Mouse (Mus musculus) cerebellum, adult 9-11 months (tissue): Measurements from ENCODE around the gene P4ha1.
"Not testable (repeated sequence)": the region's sequence is repeated elsewhere in the genome, so short reads cannot be mapped to it uniquely, and the experiment has no call there.

Experiments used
- DNase-seq: peaks from one replicate; pipeline ENCODE4 v3.0.0; 2022

Gene P4ha1

GRCm38 (mm10) chr10:59323100-59323487 lies at the start of gene P4ha1:
Gene P4ha1 (plus strand): TSS chr10:59323296.
- DNase-seq = peak; percentile 100

DNA sequence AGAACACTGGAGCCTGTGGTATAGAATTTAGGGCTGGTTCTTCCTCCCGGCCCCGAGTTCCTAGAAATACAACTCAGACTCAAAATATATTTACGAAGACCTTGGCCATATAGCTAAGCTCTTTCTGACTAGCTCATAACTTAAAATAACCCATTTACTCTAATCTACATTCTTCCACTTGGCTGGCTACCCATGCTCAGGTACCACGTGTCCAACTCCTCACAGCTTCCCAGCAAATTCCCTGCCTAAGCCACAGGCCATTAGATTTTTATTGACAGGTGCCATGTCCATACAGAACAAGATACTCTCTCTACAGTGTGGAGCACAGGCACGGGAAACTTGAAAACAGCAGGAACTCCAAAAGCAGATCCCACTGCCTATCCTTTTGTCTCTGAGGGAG lies 47.4 kb upstream of the P4ha1 start:
- DNase-seq = no peak

GRCm38 (mm10) chr10:59277116-59277515 lies 46.0 kb upstream of the P4ha1 start:
- DNase-seq = no peak

- DNase-seq = no peak
These were observed 45.2 kb upstream of the P4ha1 start for GRCm38 (mm10) chr10:59277729-59278475.

- DNase-seq = no peak
These were observed 39.9 kb upstream of the P4ha1 start for GRCm38 (mm10) chr10:59283164-59283563.

GRCm38 (mm10) chr10:59283749-59284148 lies 39.3 kb upstream of the P4ha1 start:
- no peak for DNase-seq

DNA sequence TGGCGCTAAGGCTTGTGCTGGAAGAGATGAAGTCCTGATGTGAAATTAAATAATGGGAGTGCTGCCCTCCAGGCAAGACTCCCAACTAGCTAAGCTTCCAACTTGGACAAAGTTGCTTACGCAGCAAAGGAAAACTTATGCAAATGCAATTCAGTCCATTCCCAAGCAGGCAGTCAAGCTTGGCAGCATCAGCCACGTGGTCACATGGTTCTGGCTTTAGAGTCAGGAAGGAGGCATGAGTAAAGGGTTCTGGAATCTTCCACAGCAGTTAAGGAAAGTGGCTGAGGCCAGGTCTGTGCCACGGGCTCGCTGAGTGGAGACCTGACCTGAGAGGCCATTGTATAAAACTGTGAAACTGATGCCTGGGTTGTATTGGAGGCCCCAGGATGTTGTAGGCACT lies 37.6 kb upstream of the P4ha1 start:
- DNase-seq = peak; percentile 17

DNA sequence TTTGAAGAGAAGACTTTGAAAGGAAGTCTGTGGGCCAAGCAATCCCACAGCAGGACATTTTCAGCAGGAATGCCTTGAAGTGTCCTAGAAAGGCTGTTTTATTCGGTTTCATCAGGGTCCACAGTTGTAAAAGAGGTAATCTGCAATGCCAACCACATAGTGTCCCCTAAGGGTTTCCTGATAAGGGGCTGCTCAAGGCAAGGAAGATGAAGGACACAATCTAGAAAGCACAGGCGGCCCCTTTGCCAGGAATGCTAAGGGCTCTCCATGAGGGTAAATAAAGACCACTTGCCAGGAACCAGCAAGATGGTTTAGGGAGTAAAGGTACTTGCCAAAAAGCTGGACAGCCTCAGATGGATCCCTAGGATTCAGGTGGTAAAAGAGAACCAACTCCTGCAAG lies 35.8 kb upstream of the P4ha1 start:
- DNase-seq = no peak

DNA sequence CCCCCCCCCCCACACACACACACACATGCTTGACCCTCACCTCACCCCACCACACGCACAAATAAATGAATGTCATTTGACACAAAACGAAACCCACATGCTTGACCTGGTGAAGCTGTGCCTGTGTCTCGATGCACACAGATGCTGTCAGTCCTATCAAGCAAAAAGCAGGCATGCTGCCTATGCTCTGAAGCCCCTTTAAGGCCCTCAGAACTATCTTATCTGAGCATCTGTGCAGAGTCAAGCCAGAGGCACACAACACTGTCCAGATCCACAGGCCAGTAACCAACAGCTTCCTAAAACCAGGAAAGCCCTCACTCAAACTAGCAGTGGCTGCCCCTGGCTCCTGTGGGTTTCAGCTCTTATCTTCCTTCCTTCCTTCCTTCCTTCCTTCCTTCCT lies 35.4 kb upstream of the P4ha1 start:
- DNase-seq = no peak

DNA sequence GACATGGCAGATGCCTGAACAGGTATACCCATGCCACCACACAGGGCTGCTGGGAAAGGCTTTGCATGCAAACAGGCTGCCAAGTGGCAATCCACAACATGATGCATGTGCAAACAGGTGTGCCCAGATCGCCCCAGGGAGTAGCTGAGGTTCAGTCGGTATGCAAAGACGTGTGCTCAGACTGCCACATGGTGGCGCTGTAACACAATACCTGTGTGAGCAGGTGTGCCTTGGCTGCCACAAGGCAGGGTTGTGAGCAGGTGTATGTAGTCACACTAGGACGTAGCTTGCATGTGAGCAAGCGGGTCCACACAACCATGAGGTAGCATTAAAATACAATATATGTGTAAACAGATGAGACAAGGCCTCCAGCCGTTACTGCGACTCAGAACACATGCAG lies 34.0 kb upstream of the P4ha1 start:
- DNase-seq = no peak

DNA sequence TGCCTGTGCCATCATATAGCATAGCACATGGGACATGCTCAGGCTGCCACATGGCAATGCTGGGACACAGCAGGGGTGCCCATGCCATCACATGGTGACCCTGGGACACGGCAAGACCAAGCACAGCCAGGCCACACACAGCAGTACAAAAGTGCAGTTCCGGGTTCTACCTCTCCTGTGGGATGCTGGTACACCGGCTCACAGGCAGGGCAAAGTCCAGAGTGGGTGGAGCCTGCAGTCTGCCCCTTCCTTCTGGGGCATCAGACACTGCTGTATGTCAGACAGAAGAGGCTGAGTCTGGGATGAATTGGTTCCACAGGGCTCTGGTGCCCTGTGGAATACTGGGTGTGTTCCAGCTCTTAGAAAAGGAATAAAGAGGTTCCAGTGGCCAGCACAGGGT lies 31.6 kb upstream of the P4ha1 start:
- DNase-seq = no peak

DNA sequence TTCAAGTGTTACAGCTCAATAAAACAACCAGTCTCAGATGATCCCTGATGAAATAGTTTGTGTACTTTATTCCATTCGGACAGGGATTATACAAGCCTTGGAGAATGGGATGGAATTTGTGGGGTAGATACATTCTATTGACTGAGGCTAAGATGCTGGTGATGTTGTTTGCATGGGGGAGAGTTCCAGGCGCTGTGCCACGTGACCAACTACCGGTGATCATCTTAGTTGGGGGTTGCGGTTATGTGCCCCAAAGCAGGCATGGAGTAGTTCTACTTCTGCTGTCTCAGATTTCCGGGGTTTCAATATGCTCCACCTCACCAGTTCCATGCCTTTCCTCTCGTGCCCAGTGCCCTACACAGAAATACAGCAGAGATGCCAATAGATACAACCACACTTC lies 31.0 kb upstream of the P4ha1 start:
- no peak for DNase-seq

GRCm38 (mm10) chr10:59292558-59292957 lies 30.5 kb upstream of the P4ha1 start:
- DNase-seq = peak; percentile 54

DNA sequence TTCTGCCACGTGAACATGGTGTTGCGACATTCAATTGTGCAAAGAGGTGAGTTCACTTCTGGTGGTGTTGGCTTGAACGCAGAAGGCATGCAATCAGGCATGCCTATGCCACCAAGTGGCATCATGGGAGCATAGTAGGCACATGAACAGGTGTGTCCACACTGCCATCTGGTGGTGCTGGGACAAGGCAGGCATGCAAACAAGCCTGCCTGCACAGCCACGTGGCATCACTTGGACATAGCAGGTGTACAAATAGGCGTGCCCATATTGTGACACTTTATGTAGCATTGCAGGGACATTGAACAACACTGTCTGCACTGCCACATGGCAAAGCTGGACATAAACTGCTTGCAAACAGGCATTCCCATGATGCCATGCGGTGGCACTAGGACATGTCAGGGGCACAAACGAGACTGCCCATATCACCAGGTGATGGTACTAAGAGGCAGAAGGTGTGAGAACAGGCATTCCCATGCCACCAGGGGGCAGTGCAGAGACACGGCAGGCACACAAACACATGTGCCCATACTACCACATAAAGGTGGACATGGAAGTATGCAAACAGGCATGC lies 27.8 kb upstream of the P4ha1 start:
- peak; percentile 44 for DNase-seq

DNA sequence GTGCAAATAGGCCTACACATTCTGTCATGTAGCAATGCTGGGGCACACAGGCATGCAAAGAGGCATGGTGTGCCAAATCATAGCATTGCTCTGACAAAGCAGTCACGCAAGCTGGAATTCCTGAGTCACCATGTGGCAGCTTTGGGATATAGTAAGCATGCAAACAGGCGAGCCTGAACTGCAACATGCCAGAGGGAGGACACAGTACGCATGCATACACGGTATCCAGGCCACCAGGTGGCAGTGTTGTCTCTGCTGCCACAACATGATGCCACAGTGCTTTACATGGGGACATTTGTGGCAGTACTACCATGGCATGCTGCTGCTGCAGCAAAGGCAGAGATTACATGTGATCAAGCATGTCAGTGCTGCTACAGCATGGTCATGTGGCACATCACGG lies 26.8 kb upstream of the P4ha1 start:
- peak; percentile 38 for DNase-seq

DNA sequence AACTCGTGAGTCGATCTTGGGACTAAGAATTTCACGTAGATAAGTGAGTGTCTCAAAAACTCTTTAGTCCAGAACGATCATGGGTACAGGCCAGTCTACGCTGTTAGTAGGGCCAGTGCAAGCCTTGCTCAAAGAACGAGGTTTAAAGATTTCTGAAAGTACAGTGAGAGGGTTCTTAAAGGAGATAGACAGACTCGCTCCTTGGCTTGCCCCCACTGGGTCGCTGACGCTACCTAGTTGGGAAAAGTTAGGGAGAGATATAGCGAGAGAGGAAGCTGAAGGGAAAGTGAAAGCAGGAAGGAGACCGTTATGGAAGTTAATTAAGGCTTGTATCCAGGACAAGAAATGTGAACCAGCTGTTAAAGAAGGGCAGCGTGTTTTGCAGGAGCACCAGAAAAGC lies 20.4 kb upstream of the P4ha1 start:
- not testable (repeated sequence) for DNase-seq

GRCm38 (mm10) chr10:59308993-59309715 lies 13.9 kb upstream of the P4ha1 start:
- no peak for DNase-seq

GRCm38 (mm10) chr10:59310124-59310523 lies 13.0 kb upstream of the P4ha1 start:
- DNase-seq = no peak

GRCm38 (mm10) chr10:59310691-59311457 lies 12.2 kb upstream of the P4ha1 start:
- no peak for DNase-seq

GRCm38 (mm10) chr10:59311881-59312280 lies 11.2 kb upstream of the P4ha1 start:
- DNase-seq = no peak

DNA sequence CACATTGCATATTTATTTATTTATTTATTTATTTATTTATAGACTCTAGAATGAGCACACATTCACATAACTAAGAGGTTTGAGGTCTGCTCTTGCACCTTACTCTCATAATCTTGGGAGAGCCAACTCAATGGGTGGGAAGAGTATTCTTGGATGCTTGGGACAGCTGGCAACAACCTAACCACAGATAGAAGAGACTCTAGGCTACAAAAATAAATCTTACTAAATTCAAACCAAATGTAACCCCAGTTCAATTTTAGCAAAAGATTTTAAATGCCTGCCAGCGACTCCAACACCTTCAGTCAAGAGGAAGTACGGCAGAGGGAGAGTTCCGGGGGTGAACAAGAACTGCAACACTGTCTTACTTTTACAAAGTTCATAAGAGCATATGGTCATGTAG lies 2.0 kb upstream of the P4ha1 start:
- DNase-seq = no peak

DNA sequence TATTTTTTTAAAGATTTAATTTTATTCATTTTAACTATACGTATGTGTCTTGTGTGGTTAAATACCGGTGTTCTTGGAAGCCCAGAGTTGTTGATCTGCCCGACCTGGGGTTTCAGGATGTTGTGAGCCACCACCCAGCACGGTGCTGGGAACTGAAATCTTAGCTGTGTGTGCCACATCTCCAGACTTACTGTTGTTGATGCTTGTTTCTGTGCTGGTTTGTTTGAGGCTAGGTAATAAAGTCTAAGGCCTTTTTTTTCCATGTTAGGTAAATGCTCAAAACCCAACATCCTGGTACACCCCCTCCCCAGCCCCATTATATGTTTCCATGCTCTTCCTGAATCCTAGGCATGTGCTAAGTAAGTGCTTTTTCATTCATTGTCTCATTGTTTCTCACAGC lies 825 bp upstream of the P4ha1 start:
- peak; percentile 13 for DNase-seq

DNA sequence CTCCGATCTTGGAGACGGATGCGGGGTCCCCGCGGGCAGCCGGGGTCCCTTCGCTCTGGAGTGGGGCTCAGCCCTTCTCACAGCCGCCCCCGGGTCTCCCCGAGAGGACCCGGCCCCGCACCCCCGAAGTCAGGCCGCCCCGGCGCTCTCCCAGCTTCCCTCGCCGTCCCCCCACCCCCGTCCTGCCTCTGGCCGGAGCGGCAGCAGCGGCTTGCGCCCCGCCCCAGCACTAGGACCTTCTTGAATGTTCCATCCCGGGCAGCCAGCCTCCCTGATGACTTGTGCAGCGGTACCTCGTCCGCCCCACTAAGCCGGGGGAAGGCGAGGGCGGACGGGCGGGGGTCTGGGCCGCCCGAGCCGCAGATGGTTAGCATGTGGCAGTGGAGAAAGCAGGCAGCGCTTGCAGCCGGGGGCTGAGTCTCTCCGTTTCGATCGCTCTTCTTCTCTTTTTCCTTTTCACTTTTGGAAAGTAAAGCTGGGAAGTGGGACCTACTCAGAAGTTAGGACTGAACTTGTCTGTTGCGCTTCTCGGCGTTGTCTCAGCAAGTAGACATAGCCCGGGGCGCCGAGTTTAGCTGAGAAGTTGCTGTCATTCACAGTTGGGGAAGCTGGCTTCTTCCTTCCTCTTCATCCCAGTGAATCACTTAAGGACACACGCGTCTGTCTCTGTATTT lies 529 bp downstream of the P4ha1 start:
- DNase-seq = no peak
